Mouse (Mus musculus): Measurements from ENCODE around the gene Tekt5.

DNA sequence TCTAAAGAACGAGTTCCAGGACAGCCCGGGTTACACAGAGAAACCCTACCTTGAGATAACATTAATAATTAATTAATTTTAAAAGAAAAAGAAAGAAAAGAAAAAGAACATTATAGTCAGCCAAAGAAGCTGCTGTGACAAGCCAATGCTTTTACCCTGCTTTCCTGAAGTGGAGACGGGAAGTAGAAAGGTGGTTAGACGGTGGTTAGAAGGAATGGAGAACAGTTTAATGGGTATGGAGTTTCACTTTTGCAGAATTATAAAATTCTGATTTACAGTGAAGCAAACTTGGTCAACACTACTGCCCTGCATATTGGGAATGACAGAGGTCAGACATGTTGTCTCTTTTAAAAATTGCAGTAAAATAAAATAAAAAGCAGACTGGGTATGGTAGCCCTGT is 46.5 kb upstream of the Tekt5 start:
- TF ChIP-seq CTCF (IDR thresholded peaks at IDR 0.05; ENCODE audit: extremely low read depth, insufficient read depth, low read length) (no peak), POLR2A (IDR thresholded peaks at IDR 0.05; ENCODE audit: extremely low read depth, insufficient read depth, low read length) (no peak)

All from cortical plate, adult 2 months (tissue).